Mouse (Mus musculus) ES-E14 (cell line): Measurements from ENCODE around the gene Hs2st1.

Experiments
- CHD2 ChIP-seq: IDR thresholded peaks from 2 replicates; pipeline ENCODE4 v1.6.1; 2014; ENCODE audit warnings: mild to moderate bottlenecking, low read depth, low read length, inconsistent platforms
- MAFK ChIP-seq: IDR thresholded peaks from 2 replicates; pipeline ENCODE4 v1.6.1; 2014; ENCODE audit warnings: mild to moderate bottlenecking, low read depth, low read length, inconsistent platforms; ENCODE audit not compliant: insufficient read depth

DNA sequence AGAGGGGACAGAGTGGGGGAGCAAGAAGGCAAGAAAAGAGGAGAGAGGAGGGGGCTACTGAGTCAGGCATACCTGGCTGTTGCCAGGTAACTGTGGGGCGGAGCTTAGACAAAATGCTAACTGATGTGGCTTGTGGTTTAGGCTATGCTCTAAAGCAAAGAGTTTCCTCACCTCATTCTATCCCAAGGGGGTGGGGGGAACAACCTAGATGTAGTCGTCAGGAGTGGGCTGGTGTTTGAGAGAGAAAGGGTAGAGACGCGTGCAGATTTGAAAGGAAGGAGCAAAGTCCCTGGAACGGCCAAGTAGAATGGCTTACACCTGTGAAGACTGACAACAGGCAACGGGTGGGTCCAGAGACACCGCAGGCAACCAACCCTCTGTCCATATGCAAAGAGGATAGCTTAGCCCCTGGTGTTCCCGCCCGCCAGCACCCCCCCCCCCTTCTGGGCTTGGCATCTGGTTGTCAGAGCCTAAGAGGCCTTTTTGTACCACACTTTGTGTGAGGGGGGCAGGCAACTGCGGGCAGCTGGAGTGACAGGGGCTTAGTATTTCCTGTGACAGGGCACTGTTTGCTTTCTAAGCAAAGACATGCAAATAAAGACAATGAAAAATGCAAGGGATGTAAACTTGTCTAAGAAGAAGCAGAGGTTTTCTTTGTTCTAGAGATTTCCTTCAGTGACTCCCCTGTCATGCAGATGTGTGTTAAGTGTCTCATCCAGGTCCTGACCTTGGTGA, 157.3 kb downstream of the Hs2st1 start:
- TF ChIP-seq MAFK, result no peak
- TF ChIP-seq CHD2, result no peak
